Mouse (Mus musculus) thymus, adult 2 months (tissue): Measurements from ENCODE around the gene Sesn1. TPM values are rescaled to one million over a fixed set of nuclear protein-coding genes. Genes with fewer than 3 reads are reported as not detected.

Experiments
- DNase-seq: peaks from one replicate; pipeline ENCODE4 v3.0.0; 2021
- H3K27ac ChIP-seq: fragments of 200-500 bp; 2 replicates; pipeline ENCODE4 v1.5.1; 2012; ENCODE audit warnings: low read length, control low read depth; ENCODE audit not compliant: control insufficient read depth, insufficient read depth
- H3K27me3 ChIP-seq: fragments of 200-500 bp; 2 replicates; pipeline ENCODE4 v1.6.1; 2012; ENCODE audit warnings: mild to moderate bottlenecking, low read length, moderate library complexity, mixed read lengths; ENCODE audit not compliant: control insufficient read depth, insufficient read depth
- H3K36me3 ChIP-seq: fragments of 200-500 bp; 2 replicates; pipeline ENCODE4 v1.6.1; 2012; ENCODE audit warnings: mild to moderate bottlenecking, low read length, moderate library complexity; ENCODE audit not compliant: control insufficient read depth, insufficient read depth
- H3K4me1 ChIP-seq: fragments of 200-500 bp; replicated peaks from 2 replicates; pipeline ENCODE4 v1.6.1; 2012; ENCODE audit warnings: low read length; ENCODE audit not compliant: control insufficient read depth, insufficient read depth
- H3K4me3 ChIP-seq: fragments of 200-500 bp; 2 replicates; pipeline ENCODE4 v1.5.1; 2012; ENCODE audit warnings: mild to moderate bottlenecking, low read length, control low read depth, moderate library complexity; ENCODE audit not compliant: control insufficient read depth, insufficient read depth
- CTCF ChIP-seq: fragments of 200-500 bp; IDR thresholded peaks from 2 replicates; pipeline ENCODE4 v1.5.1; 2012; ENCODE audit warnings: mild to moderate bottlenecking, control low read depth, low read length, moderate library complexity, borderline replicate concordance; ENCODE audit not compliant: control insufficient read depth, poor library complexity, insufficient read depth; ENCODE audit errors: extremely low read depth
- POLR2A ChIP-seq: fragments of 200-500 bp; IDR thresholded peaks from 2 replicates; pipeline ENCODE4 v1.6.1; 2012; ENCODE audit warnings: mild to moderate bottlenecking, low read length, control low read depth, moderate library complexity; ENCODE audit not compliant: control insufficient read depth, poor library complexity, insufficient read depth; ENCODE audit errors: extremely low read depth
- WGBS: fragments of 180-500 bp; shearing (Covaris S2); methylation state at CpG from one replicate; pipeline ENCODE4 v1.1.7; 2018; 5-methylcytosine and 5-hydroxymethylcytosine counted together
- polyA plus RNA-seq: library from polyadenylated mRNA; depleted of rRNA; stranded (reverse); fragments of >200 nt; gene quantifications from 2 replicates; pipeline ENCODE4 v1.2.3, GENCODE M21; 2012

The Sesn1 gene
- polyA plus RNA-seq, 1 experiment: 51.7 TPM

GRCm38 (mm10) chr10:41827784-41828183 is 18.0 kb downstream of the Sesn1 start:
- H3K4me1 ChIP-seq: no peaks in the 10 kb centered on the region
- TF ChIP-seq CTCF: no peak
- TF ChIP-seq POLR2A: no peak
- H3K27ac ChIP-seq: no peak overlapping the region

GRCm38 (mm10) chr10:41829191-41829590 is 19.5 kb downstream of the Sesn1 start:
- H3K4me3 ChIP-seq: no peak overlapping the region

More at GRCm38 (mm10) chr10:41827784-41828183, 18.0 kb downstream of the Sesn1 start:
- Histone ChIP-seq H3K4me3 (no peak overlapping the region), H3K36me3 (no peaks in the 10 kb centered on the region), H3K27me3 (no peaks in the 10 kb centered on the region)
- DNase-seq: no peak
- 92% methylated on average over 4 of the region's 4 CpGs for WGBS

GRCm38 (mm10) chr10:41829980-41830379 is 20.2 kb downstream of the Sesn1 start:
- DNase-seq: no peak
- WGBS: 100% methylated on average over 2 of the region's 2 CpGs
- TF ChIP-seq CTCF (no peak), POLR2A (no peak)
- Histone ChIP-seq H3K27ac (no peak overlapping the region), H3K4me1 (no peaks in the 10 kb centered on the region), H3K4me3 (no peak overlapping the region), H3K27me3 (no peaks in the 10 kb centered on the region), H3K36me3 (no peaks in the 10 kb centered on the region)

More at GRCm38 (mm10) chr10:41829191-41829590, 19.5 kb downstream of the Sesn1 start:
- H3K4me1 ChIP-seq: no peaks in the 10 kb centered on the region
- 97% methylated on average over 5 of the region's 5 CpGs for WGBS
- DNase-seq: no peak
- H3K36me3 ChIP-seq: no peaks in the 10 kb centered on the region
- no peak for TF ChIP-seq POLR2A
- no peak overlapping the region for H3K27ac ChIP-seq
- H3K27me3 ChIP-seq: no peaks in the 10 kb centered on the region

- Histone ChIP-seq H3K4me3 (no peak overlapping the region), H3K27ac (no peak overlapping the region), H3K27me3 (no peaks in the 10 kb centered on the region), H3K36me3 (no peaks in the 10 kb centered on the region), H3K4me1 (no peaks in the 10 kb centered on the region)
- no peak for DNase-seq
- TF ChIP-seq POLR2A (no peak), CTCF (no peak)
- 81% methylated on average over 4 of the region's 4 CpGs for WGBS
Observed at GRCm38 (mm10) chr10:41830445-41830844, 20.7 kb downstream of the Sesn1 start.

GRCm38 (mm10) chr10:41830851-41831522 is 21.3 kb downstream of the Sesn1 start:
- Histone ChIP-seq H3K4me3 (no peak overlapping the region), H3K36me3 (no peaks in the 10 kb centered on the region), H3K4me1 (no peaks in the 10 kb centered on the region), H3K27me3 (no peaks in the 10 kb centered on the region), H3K27ac (no peak overlapping the region)
- 65% methylated on average over 9 of the region's 9 CpGs for WGBS
- TF ChIP-seq POLR2A: no peak
- no peak for TF ChIP-seq CTCF
- peak; percentile 76 for DNase-seq

GRCm38 (mm10) chr10:41832191-41832590 is 22.5 kb downstream of the Sesn1 start:
- WGBS: 90% methylated on average over 6 of the region's 6 CpGs
- H3K27ac ChIP-seq: no peak overlapping the region
- no peaks in the 10 kb centered on the region for H3K27me3 ChIP-seq
- H3K36me3 ChIP-seq: no peaks in the 10 kb centered on the region
- TF ChIP-seq POLR2A (no peak), CTCF (no peak)
- H3K4me3 ChIP-seq: no peak overlapping the region
- H3K4me1 ChIP-seq: no peaks in the 10 kb centered on the region
- DNase-seq: no peak

- no peak for DNase-seq
- Histone ChIP-seq H3K27ac (no peak overlapping the region), H3K27me3 (no peaks in the 10 kb centered on the region), H3K4me1 (no peaks in the 10 kb centered on the region), H3K4me3 (no peak overlapping the region), H3K36me3 (no peaks in the 10 kb centered on the region)
- 67% methylated on average over 2 of the region's 2 CpGs for WGBS
- TF ChIP-seq POLR2A (no peak), CTCF (no peak)
Observed at GRCm38 (mm10) chr10:41834131-41834530, 24.4 kb downstream of the Sesn1 start.
